Mouse (Mus musculus) E14TG2a.4 (cell line): Measurements from ENCODE around the gene Cdk13.
A peak's percentile ranks its signal among the peaks of the same experiment; 100 is the strongest.

Experiments
- H3K27me3 ChIP-seq: 2 replicates; pipeline ENCODE4 v1.6.1; 2014; ENCODE audit warnings: low read length, control low read depth; ENCODE audit not compliant: insufficient read depth
- H3K36me3 ChIP-seq: 2 replicates; pipeline ENCODE4 v1.6.1; 2014; ENCODE audit warnings: low read length, control low read depth; ENCODE audit not compliant: insufficient read depth
- H3K4me1 ChIP-seq: replicated peaks from 2 replicates; pipeline ENCODE4 v1.6.1; 2014; ENCODE audit warnings: low read depth, low read length, control low read depth
- H3K4me3 ChIP-seq: replicated peaks from 2 replicates; pipeline ENCODE4 v1.5.1; 2014; ENCODE audit warnings: mild to moderate bottlenecking, low read length
- H3K9me3 ChIP-seq: 2 replicates; pipeline ENCODE4 v1.6.1; 2014; ENCODE audit warnings: low read length, control low read depth
- CTCF ChIP-seq: conservative IDR thresholded peaks from 2 replicates; pipeline ENCODE4 v1.5.1; 2014; ENCODE audit warnings: low read length
- NANOG ChIP-seq: IDR thresholded peaks from 2 replicates; pipeline ENCODE4 v1.6.1; 2014; ENCODE audit warnings: borderline replicate concordance, low read length, mixed read lengths
- POU5F1 ChIP-seq: IDR thresholded peaks from 2 replicates; pipeline ENCODE4 v1.6.1; 2014; ENCODE audit warnings: low read length, borderline replicate concordance

The Cdk13 gene

GRCm38 (mm10) chr13:17804909-17805613 is at the start of gene Cdk13:
Gene Cdk13 (minus strand): TSS chr13:17805097.
- Histone ChIP-seq H3K9me3 (no peaks in the 10 kb centered on the region), H3K36me3 (peaks cover 8% of the 10 kb centered on the region), H3K4me1 (peaks cover 28% of the 10 kb centered on the region), H3K27me3 (no peaks in the 10 kb centered on the region), H3K4me3 (peak within 1 kb of the TSS; percentile 96)
- TF ChIP-seq POU5F1 (no peak), NANOG (no peak), CTCF (no peak)

GRCm38 (mm10) chr13:17843336-17843735 is 38.4 kb upstream of the Cdk13 start:
- H3K4me1 ChIP-seq = peaks cover 41% of the 10 kb centered on the region

GRCm38 (mm10) chr13:17842756-17843155 is 37.9 kb upstream of the Cdk13 start:
- Histone ChIP-seq H3K4me3 (no peak overlapping the region), H3K4me1 (peaks cover 47% of the 10 kb centered on the region), H3K27me3 (no peaks in the 10 kb centered on the region), H3K36me3 (no peaks in the 10 kb centered on the region), H3K9me3 (no peaks in the 10 kb centered on the region)
- TF ChIP-seq CTCF (no peak), POU5F1 (no peak), NANOG (no peak)

More at GRCm38 (mm10) chr13:17843336-17843735, 38.4 kb upstream of the Cdk13 start:
- Histone ChIP-seq H3K36me3 (no peaks in the 10 kb centered on the region), H3K27me3 (no peaks in the 10 kb centered on the region), H3K9me3 (no peaks in the 10 kb centered on the region), H3K4me3 (no peak overlapping the region)
- TF ChIP-seq POU5F1 (no peak), NANOG (no peak), CTCF (no peak)

GRCm38 (mm10) chr13:17839137-17839536 is 34.2 kb upstream of the Cdk13 start:
- Histone ChIP-seq H3K27me3 (no peaks in the 10 kb centered on the region), H3K9me3 (no peaks in the 10 kb centered on the region), H3K36me3 (no peaks in the 10 kb centered on the region), H3K4me3 (no peak overlapping the region), H3K4me1 (peaks cover 51% of the 10 kb centered on the region)
- TF ChIP-seq POU5F1 (no peak), CTCF (no peak), NANOG (no peak)

- Histone ChIP-seq H3K36me3 (no peaks in the 10 kb centered on the region), H3K27me3 (no peaks in the 10 kb centered on the region), H3K9me3 (no peaks in the 10 kb centered on the region), H3K4me1 (peaks cover 45% of the 10 kb centered on the region), H3K4me3 (no peak overlapping the region)
- TF ChIP-seq POU5F1 (no peak), CTCF (peak; percentile 45), NANOG (no peak)
Measured at GRCm38 (mm10) chr13:17838484-17838851, 33.6 kb upstream of the Cdk13 start.

- H3K9me3 ChIP-seq = no peaks in the 10 kb centered on the region
- 0 out of 2 replicates have a peak, but pooled peaks cover 2% of the 10 kb centered on the region for H3K27me3 ChIP-seq
- H3K36me3 ChIP-seq = no peaks in the 10 kb centered on the region
- no peak overlapping the region for H3K4me3 ChIP-seq
- TF ChIP-seq POU5F1 (no peak), CTCF (peak; percentile 87)
- peaks cover 38% of the 10 kb centered on the region for H3K4me1 ChIP-seq
Measured at GRCm38 (mm10) chr13:17837610-17838483, 33.0 kb upstream of the Cdk13 start.

GRCm38 (mm10) chr13:17836808-17837207 is 31.9 kb upstream of the Cdk13 start:
- Histone ChIP-seq H3K4me1 (peaks cover 28% of the 10 kb centered on the region), H3K27me3 (peaks cover 8% of the 10 kb centered on the region; the same call in 1 of the 2 replicates), H3K36me3 (no peaks in the 10 kb centered on the region), H3K4me3 (no peak overlapping the region), H3K9me3 (no peaks in the 10 kb centered on the region)
- TF ChIP-seq POU5F1 (no peak), NANOG (no peak), CTCF (no peak)

GRCm38 (mm10) chr13:17832940-17833339 is 28.0 kb upstream of the Cdk13 start:
- no peak for TF ChIP-seq CTCF
- no peak for TF ChIP-seq POU5F1
- no peak for TF ChIP-seq NANOG
- Histone ChIP-seq H3K4me1 (peaks cover 15% of the 10 kb centered on the region), H3K27me3 (peaks cover 14% of the 10 kb centered on the region), H3K4me3 (no peak overlapping the region), H3K36me3 (no peaks in the 10 kb centered on the region), H3K9me3 (no peaks in the 10 kb centered on the region)
